Mouse (Mus musculus): ENCODE data around the gene Fxr2. TPM values are rescaled to one million over a fixed set of nuclear protein-coding genes. Genes with fewer than 3 reads are reported as not detected.

Gene Fxr2
- total RNA-seq (2021), result 100 to 1,000 TPM; 124 to 131 TPM

GRCm38 (mm10) chr11:69632284-69633089, at the start of gene Fxr2:
Gene Fxr2, plus strand, starts transcription at chr11:69632990.
- DNase-seq (ENCODE audit: extremely low spot score in 1 of 2, low spot score in 1 of 2), result peak; percentile 100

DNA sequence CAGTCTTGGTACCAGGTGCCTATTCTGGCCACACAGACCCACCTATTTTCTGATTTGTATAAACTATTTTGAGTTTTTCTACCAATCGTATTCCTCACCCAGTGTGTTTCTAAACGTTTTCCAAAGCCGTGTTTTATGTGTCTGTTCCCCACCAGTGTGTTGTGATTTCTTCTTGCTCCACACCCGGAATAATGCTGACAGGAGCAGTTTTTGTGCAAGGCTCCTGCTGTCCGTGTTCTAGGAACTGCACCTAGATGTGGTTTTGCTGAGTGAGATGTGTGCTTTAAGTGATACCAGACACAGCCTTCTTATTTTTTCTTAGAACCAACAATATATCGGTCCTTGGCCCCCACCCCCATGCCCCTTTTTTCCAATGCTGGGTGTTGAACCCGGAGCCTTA, 48.8 kb upstream of the Fxr2 start:
- no peak for DNase-seq (ENCODE audit: extremely low spot score in 1 of 2, low spot score in 1 of 2)

GRCm38 (mm10) chr11:69584937-69585336, 47.9 kb upstream of the Fxr2 start:
- no peak for DNase-seq (ENCODE audit: extremely low spot score in 1 of 2, low spot score in 1 of 2)

DNA sequence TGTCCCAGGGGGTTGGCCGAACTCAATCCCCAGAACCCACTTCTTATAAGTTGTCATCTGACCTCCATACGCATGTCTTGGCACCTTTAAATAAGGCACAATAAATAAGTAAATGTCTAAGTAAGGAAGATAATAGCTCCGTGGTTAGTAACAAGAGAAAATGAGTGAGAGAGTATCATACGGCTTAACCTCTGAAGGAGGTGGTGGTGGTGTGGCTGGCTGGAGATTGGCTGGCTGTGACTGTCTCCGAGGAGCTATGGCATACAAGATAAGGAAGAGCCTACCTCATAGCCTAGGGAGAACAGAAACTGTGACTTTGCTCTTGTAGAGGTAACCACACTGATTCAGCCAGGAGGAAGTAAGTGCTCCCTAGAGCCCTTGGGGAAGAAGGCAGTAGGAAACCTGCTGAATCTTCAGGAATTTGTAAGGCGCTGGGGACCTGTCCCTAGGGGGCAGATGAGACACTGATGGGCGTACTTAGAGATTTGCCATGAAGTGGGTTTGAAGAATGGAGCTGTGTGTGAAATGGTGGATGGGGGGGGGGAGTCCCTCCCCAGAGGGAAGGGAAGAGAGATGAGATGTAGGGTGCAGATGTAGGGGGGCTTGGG, 47.0 kb upstream of the Fxr2 start:
- no peak for DNase-seq (ENCODE audit: extremely low spot score in 1 of 2, low spot score in 1 of 2)

GRCm38 (mm10) chr11:69589207-69589834, 43.5 kb upstream of the Fxr2 start:
- no peak for DNase-seq (ENCODE audit: extremely low spot score in 1 of 2, low spot score in 1 of 2)

GRCm38 (mm10) chr11:69590622-69591021, 42.2 kb upstream of the Fxr2 start:
- DNase-seq (ENCODE audit: extremely low spot score in 1 of 2, low spot score in 1 of 2), result no peak

- DNase-seq (ENCODE audit: extremely low spot score in 1 of 2, low spot score in 1 of 2), result no peak
These were observed 41.4 kb upstream of the Fxr2 start for GRCm38 (mm10) chr11:69591424-69591823.

GRCm38 (mm10) chr11:69591899-69592637, 40.7 kb upstream of the Fxr2 start:
- peak; percentile 44 to 65 for DNase-seq (ENCODE audit: extremely low spot score in 1 of 2, low spot score in 1 of 2)

GRCm38 (mm10) chr11:69592799-69593198, 40.0 kb upstream of the Fxr2 start:
- DNase-seq (ENCODE audit: extremely low spot score in 1 of 2, low spot score in 1 of 2), result no peak

GRCm38 (mm10) chr11:69594853-69595252, 37.9 kb upstream of the Fxr2 start:
- no peak for DNase-seq (ENCODE audit: extremely low spot score in 1 of 2, low spot score in 1 of 2)

- no peak for DNase-seq (ENCODE audit: extremely low spot score in 1 of 2, low spot score in 1 of 2)
These were observed 33.4 kb upstream of the Fxr2 start for GRCm38 (mm10) chr11:69599436-69599835.

- DNase-seq (ENCODE audit: extremely low spot score in 1 of 2, low spot score in 1 of 2), result peak; percentile 37 to 68
These were observed 32.7 kb upstream of the Fxr2 start for GRCm38 (mm10) chr11:69600098-69600497.

- DNase-seq (ENCODE audit: extremely low spot score in 1 of 2, low spot score in 1 of 2), result no peak
These were observed 31.0 kb upstream of the Fxr2 start for GRCm38 (mm10) chr11:69601768-69602167.

- no peak for DNase-seq (ENCODE audit: extremely low spot score in 1 of 2, low spot score in 1 of 2)
These were observed 29.3 kb upstream of the Fxr2 start for GRCm38 (mm10) chr11:69603516-69603915.

DNA sequence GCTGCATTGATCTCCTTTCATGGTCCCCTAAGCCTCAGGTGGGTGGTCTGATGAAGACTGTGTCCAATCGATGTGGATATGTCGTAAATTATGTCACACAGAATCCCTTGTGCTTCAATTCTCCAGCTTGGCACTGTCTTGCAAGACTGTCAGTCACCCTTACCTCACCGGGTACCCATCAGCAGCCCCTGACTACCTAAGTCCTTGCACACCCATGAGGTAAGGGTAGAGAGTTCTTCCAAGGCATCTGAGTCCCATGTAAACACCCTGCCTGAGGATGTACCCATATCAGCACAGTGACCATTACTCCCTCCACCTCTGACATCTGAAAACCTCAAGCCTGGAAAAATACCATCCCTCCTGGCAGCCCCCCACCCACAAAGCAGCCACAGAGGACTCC, 28.4 kb upstream of the Fxr2 start:
- no peak for DNase-seq (ENCODE audit: extremely low spot score in 1 of 2, low spot score in 1 of 2)

DNA sequence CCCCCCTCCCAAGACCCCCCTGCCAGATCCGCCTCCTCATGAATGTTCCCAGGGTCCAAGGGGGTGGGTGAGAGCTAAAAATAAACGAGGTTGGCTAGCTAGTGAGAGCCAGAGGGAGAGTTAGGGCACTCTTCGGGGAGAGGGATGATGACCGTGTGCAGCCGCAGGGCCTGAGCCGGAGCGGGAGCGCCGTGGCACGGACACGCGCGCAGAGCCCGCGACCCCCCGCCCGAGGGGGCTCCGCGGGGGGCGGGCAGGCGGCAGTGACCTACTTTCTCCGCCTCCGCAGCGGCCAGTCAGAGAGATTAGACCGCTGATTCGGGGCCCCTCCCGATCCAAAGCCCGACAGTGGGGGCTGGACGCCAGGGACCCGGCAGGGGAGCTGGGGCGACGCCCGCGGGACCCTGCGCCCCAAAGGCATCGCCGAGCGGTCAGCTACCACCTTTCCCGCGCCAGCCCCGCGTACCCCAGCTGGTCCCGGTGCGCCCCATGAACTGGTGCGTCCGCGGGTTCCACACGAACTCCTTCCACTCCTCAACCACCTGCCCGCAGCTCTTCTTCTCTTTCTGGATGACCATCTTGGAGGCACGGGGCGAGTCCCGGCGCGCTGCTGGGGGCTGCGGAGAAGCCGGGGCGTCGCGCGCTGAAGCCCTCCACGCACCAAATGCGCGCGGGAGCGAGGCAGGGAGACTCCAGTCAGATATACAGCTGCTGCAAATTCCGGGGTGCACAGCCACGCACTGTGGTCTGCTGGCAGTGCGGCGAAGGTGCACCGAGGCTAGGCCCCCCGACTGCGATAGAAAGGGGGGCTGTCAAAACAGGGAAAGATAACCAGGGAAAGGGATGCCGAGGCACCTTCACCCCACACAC, 27.8 kb upstream of the Fxr2 start:
- DNase-seq (ENCODE audit: extremely low spot score in 1 of 2, low spot score in 1 of 2), result peak in 1 of 2 experiments; percentile 31

DNA sequence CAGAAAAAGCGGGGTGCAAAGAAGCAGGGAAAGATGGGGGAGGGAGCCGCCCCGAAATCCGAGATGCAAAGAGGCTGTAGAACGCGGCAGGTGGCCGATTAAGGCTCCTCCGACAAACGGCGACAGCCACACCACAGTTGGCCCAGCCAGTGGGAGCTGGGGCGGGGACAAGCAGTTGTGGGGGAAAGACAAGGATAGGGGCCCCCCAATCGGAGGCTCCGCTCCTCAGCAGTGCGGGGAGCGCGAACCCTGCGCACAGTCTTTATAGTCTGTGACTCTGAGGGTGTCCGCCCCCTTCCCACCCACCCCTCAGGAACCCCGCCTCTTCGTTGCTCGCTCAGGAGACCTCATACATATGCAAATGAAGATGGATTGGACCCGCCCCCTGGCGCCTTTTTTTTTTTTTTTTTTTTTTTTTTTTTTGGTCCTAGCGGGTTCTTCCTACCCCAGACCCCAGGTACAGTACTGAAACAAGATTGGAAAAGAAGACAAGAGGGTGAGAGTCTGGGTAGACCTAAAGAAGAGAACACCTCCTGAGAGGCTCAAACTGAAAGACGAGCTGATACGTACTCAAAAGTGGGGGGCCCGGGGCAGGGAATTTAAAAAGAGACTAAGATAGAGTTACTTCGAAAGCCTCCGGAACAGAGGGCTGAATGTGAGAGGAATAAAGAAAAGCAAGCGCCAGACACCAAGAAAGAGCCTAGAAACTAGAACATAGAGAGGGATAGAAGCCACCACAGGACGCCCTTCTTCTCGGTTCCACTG, 26.9 kb upstream of the Fxr2 start, which contains the start of gene Atp1b2:
TSS of gene Atp1b2 (minus strand) at position 217 of the 765 bp plus-strand sequence.
- DNase-seq (ENCODE audit: extremely low spot score in 1 of 2, low spot score in 1 of 2), result peak; percentile 78 to 81

DNA sequence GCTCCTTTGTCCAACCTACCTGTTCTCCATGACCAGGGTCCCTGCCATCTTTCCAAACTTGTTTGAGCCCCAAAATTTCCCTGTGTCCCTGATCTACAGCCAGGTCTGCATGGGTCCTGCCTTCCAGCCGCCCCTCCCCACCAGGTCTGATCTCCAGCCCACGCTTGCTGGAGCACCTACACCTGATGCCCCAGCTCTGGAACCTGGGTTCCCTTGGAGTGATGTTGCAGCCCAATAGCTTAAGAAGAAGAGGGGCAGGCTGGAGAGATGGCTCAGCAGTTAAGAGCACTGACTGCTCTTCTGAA, 26.3 kb upstream of the Fxr2 start:
- no peak for DNase-seq (ENCODE audit: extremely low spot score in 1 of 2, low spot score in 1 of 2)

DNA sequence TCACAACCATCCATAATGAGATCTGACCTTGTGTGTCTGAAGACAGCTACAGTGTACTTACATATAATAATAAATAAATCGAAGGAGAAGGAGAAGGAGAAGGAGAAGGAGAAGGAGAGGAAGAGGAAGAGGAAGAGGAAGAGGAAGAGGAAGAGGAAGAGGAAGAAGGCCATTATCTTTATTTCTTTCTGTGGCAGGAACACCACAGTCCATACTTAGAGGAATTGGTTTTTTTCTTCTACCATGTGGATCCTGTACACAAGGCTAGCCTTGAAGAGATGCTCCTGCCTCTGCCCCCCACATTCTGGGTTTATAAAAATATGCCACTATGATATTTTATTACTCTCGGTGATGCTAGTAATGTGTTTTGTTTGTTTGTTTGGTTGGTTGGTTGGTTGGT, 26.0 kb upstream of the Fxr2 start:
- no peak for DNase-seq (ENCODE audit: extremely low spot score in 1 of 2, low spot score in 1 of 2)
